Mouse (Mus musculus): Measurements from ENCODE around the gene Gm9112. TPM values are rescaled to one million over a fixed set of nuclear protein-coding genes. Genes with fewer than 3 reads are reported as not detected.

Gm9112 gene
- polyA plus RNA-seq (2012; ENCODE audit: low replicate concordance), result not detected in 2 replicates

GRCm38 (mm10) chrX:102707535-102707934 lies at the start of gene Gm9112, which contains the start of gene Dmrtc1b:
TSS of gene Gm9112 (minus strand) at chrX:102707635.
TSS of gene Dmrtc1b (plus strand) at chrX:102707865.

GRCm38 (mm10) chrX:102686872-102687271 lies 20.6 kb downstream of the Gm9112 start, which contains the start of gene Gm3880:
TSS of gene Gm3880 (minus strand) at chrX:102686972.

Other genes starting within 250 kb of the Gm9112 start
- gene Hdac8, start 202.3 kb downstream of the Gm9112 start, polyA plus RNA-seq (2012; ENCODE audit: low replicate concordance), result 2.0 and 3.3 TPM in 2 replicates
- 0.35 and 0.71 TPM in 2 replicates for gene Phka1, start 63.4 kb downstream of the Gm9112 start, polyA plus RNA-seq (2012; ENCODE audit: low replicate concordance)
- gene Gm3880, start 20.7 kb downstream of the Gm9112 start, polyA plus RNA-seq (2012; ENCODE audit: low replicate concordance), result not detected in 2 replicates
- not detected in 2 replicates for gene Dmrtc1b, start 230 bp upstream of the Gm9112 start, polyA plus RNA-seq (2012; ENCODE audit: low replicate concordance)
- not detected in 2 replicates for gene Dmrtc1c1, start 95.3 kb upstream of the Gm9112 start, polyA plus RNA-seq (2012; ENCODE audit: low replicate concordance)
- not detected in 2 replicates for gene Dmrtc1c2, start 147.0 kb upstream of the Gm9112 start, polyA plus RNA-seq (2012; ENCODE audit: low replicate concordance)
- gene 1700031F05Rik, start 160.3 kb upstream of the Gm9112 start, polyA plus RNA-seq (2012; ENCODE audit: low replicate concordance), result not detected in 2 replicates
- gene Dmrtc1a, start 201.1 kb upstream of the Gm9112 start, polyA plus RNA-seq (2012; ENCODE audit: low replicate concordance), result not detected in 2 replicates
- gene 1700011M02Rik, start 201.3 kb upstream of the Gm9112 start, polyA plus RNA-seq (2012; ENCODE audit: low replicate concordance), result not detected in 2 replicates
- gene 1700018G05Rik, start 220.7 kb upstream of the Gm9112 start, polyA plus RNA-seq (2012; ENCODE audit: low replicate concordance), result not detected in 2 replicates